Mouse (Mus musculus) granulocyte monocyte progenitor cell, adult 5-6 weeks (primary cell): ENCODE results near the gene Mkrn1. TPM values are rescaled to one million over a fixed set of nuclear protein-coding genes. Genes with fewer than 3 reads are reported as not detected.
A peak's percentile ranks its signal among the peaks of the same experiment; 100 is the strongest.
"Not testable (repeated sequence)": the region's sequence is repeated elsewhere in the genome, so short reads cannot be mapped to it uniquely, and the experiment has no call there.

Experiments
- ATAC-seq: replicated peaks from 2 replicates; pipeline ENCODE4 v1.8.0; 2016; ENCODE audit warnings: mild to moderate bottlenecking, moderate TSS enrichment, inconsistent platforms; ENCODE audit not compliant: poor library complexity, severe bottlenecking
- total RNA-seq, 2 experiments: library from RNA; stranded (forward) in 1 of 2; stranded (reverse) in 1 of 2; fragments of 200-712, 200-1000 nt in 1 of 2; fragments of >200 nt in 1 of 2; fragmentation: Nextera tagmentation in 1 of 2; gene quantifications; 2 replicates each; pipeline ENCODE4 v1.2.3; 2014 to 2017

Gene Mkrn1
- total RNA-seq, 2 experiments from 2014 or later, result 27.1 to 35.5 TPM

- 0 out of 2 replicates have a peak, but pooled peaks have one; percentile 20 for ATAC-seq
These were observed 39.0 kb downstream of the Mkrn1 start, which contains the start of gene Rab19 for GRCm38 (mm10) chr6:39381125-39381880. Rab19 (plus strand) TSS chr6:39381175.

GRCm38 (mm10) chr6:39380276-39380675 is 40.0 kb downstream of the Mkrn1 start:
- no peak for ATAC-seq

- ATAC-seq, result peak; percentile 76
These were observed 40.5 kb downstream of the Mkrn1 start for GRCm38 (mm10) chr6:39379749-39380148.

GRCm38 (mm10) chr6:39379224-39379623 is 41.0 kb downstream of the Mkrn1 start:
- ATAC-seq, result peak; percentile 82

- not testable (repeated sequence) for ATAC-seq
These were observed 42.0 kb downstream of the Mkrn1 start for GRCm38 (mm10) chr6:39378161-39378835.

- ATAC-seq, result no peak
These were observed 42.9 kb downstream of the Mkrn1 start, which contains the start of gene Slc37a3 for GRCm38 (mm10) chr6:39377311-39377827. Slc37a3 (minus strand) TSS chr6:39377675.

- ATAC-seq, result no peak
These were observed 43.5 kb downstream of the Mkrn1 start for GRCm38 (mm10) chr6:39376775-39377174.

GRCm38 (mm10) chr6:39373301-39373955 is 46.8 kb downstream of the Mkrn1 start:
- ATAC-seq, result no peak

GRCm38 (mm10) chr6:39372727-39373126 is 47.5 kb downstream of the Mkrn1 start:
- peak; percentile 93 for ATAC-seq

GRCm38 (mm10) chr6:39372042-39372441 is 48.2 kb downstream of the Mkrn1 start:
- ATAC-seq, result 0 out of 2 replicates have a peak, but pooled peaks have one; percentile 14

GRCm38 (mm10) chr6:39369631-39370030 is 50.6 kb downstream of the Mkrn1 start:
- ATAC-seq, result no peak

- ATAC-seq, result peak; percentile 98
These were observed 57.6 kb downstream of the Mkrn1 start for GRCm38 (mm10) chr6:39362684-39363083.

- ATAC-seq, result not testable (repeated sequence)
These were observed 61.1 kb downstream of the Mkrn1 start for GRCm38 (mm10) chr6:39359207-39359606.

- no peak for ATAC-seq
These were observed 71.3 kb downstream of the Mkrn1 start for GRCm38 (mm10) chr6:39348946-39349345.

- no peak for ATAC-seq
These were observed 72.1 kb downstream of the Mkrn1 start for GRCm38 (mm10) chr6:39347880-39348814.

Other genes with a start within 250 kb of the Mkrn1 start
- 8.2 and 12.2 TPM in 2 replicates for gene Kdm7a, start 213.7 kb downstream of the Mkrn1 start, total RNA-seq (2014; fragmentation: Nextera tagmentation)
- gene Kdm7a, start 213.7 kb downstream of the Mkrn1 start, total RNA-seq (2017), result 9.9 and 11.0 TPM in 2 replicates
- gene Slc37a3, start 42.8 kb downstream of the Mkrn1 start, total RNA-seq (2014; fragmentation: Nextera tagmentation), result 0.88 TPM in 1 of 2 replicates, not detected in the other
- gene Slc37a3, start 42.8 kb downstream of the Mkrn1 start, total RNA-seq (2017), result 0.26 and 0.41 TPM in 2 replicates
- 1.4 TPM in 1 of 2 replicates, not detected in the other for gene Rab19, start 39.3 kb downstream of the Mkrn1 start, total RNA-seq (2014; fragmentation: Nextera tagmentation)
- gene Rab19, start 39.3 kb downstream of the Mkrn1 start, total RNA-seq (2017), result 0.26 TPM in 1 of 2 replicates, not detected in the other
- gene Dennd2a, start 137.4 kb upstream of the Mkrn1 start, total RNA-seq (2014; fragmentation: Nextera tagmentation), result 0.13 TPM in 1 of 2 replicates, not detected in the other
- gene Dennd2a, start 137.4 kb upstream of the Mkrn1 start, total RNA-seq (2017), result 0.15 and 0.52 TPM in 2 replicates
- gene Adck2, start 153.4 kb upstream of the Mkrn1 start, total RNA-seq (2014; fragmentation: Nextera tagmentation), result 9.7 and 16.2 TPM in 2 replicates
- gene Adck2, start 153.4 kb upstream of the Mkrn1 start, total RNA-seq (2017), result 3.8 and 11.6 TPM in 2 replicates
- gene Gm42420, start 165.3 kb upstream of the Mkrn1 start, total RNA-seq (2014; fragmentation: Nextera tagmentation), result 2.4 and 4.0 TPM in 2 replicates
- 0.90 and 1.4 TPM in 2 replicates for gene Gm42420, start 165.3 kb upstream of the Mkrn1 start, total RNA-seq (2017)
- gene Ndufb2, start 172.1 kb upstream of the Mkrn1 start, total RNA-seq (2014; fragmentation: Nextera tagmentation), result 165 and 172 TPM in 2 replicates
- gene Ndufb2, start 172.1 kb upstream of the Mkrn1 start, total RNA-seq (2017), result 93.4 and 107 TPM in 2 replicates